Mouse (Mus musculus) intestine, embryonic 16.5 days (tissue): ENCODE measurements around the gene Fmc1. TPM values are rescaled to one million over a fixed set of nuclear protein-coding genes. Genes with fewer than 3 reads are reported as not detected.
A peak's percentile ranks its signal among the peaks of the same experiment; 100 is the strongest.
"Not testable (repeated sequence)": the region's sequence is repeated elsewhere in the genome, so short reads cannot be mapped to it uniquely, and the experiment has no call there.

Source experiments
- ATAC-seq: fragments of 200-750 bp; cut with Nextera tagmentation; 2 replicates; pipeline ENCODE4 v1.8.0; 2017; ENCODE audit warnings: moderate TSS enrichment, moderate library complexity
- H3K27ac ChIP-seq: fragments of 300-500 bp; sonication (generic); 2 replicates; pipeline ENCODE4 v1.5.1; 2014; ENCODE audit warnings: mild to moderate bottlenecking, low read length
- H3K27me3 ChIP-seq: fragments of 300-500 bp; sonication (generic); replicated peaks from 2 replicates; pipeline ENCODE4 v1.6.1; 2014; ENCODE audit warnings: low read length, control low read depth, mixed read lengths; ENCODE audit not compliant: control insufficient read depth, insufficient read depth
- H3K36me3 ChIP-seq: fragments of 300-500 bp; sonication (generic); 2 replicates; pipeline ENCODE4 v1.6.1; 2014; ENCODE audit warnings: low read length, control low read depth; ENCODE audit not compliant: control insufficient read depth, insufficient read depth
- H3K4me1 ChIP-seq: fragments of 300-500 bp; sonication (generic); 2 replicates; pipeline ENCODE4 v1.6.1; 2014; ENCODE audit warnings: low read length, control low read depth, mixed read lengths; ENCODE audit not compliant: control insufficient read depth, insufficient read depth
- H3K4me2 ChIP-seq: fragments of 300-500 bp; sonication (generic); 2 replicates; pipeline ENCODE4 v1.6.1; 2014; ENCODE audit warnings: low read depth, low read length, control low read depth
- H3K4me3 ChIP-seq: fragments of 300-500 bp; sonication (generic); 2 replicates; pipeline ENCODE4 v1.5.1; 2014; ENCODE audit warnings: mild to moderate bottlenecking, low read length
- H3K9ac ChIP-seq: fragments of 300-500 bp; sonication (generic); 2 replicates; pipeline ENCODE4 v1.6.1; 2014; ENCODE audit warnings: low read depth, low read length
- H3K9me3 ChIP-seq: fragments of 300-500 bp; sonication (generic); 2 replicates; pipeline ENCODE4 v1.6.1; 2016; ENCODE audit warnings: low read length, control low read depth; ENCODE audit not compliant: control insufficient read depth
- WGBS: fragments of 180-500 bp; shearing (Covaris S2); extraction: QIAGEN DNeasy Blood & Tissue Kit; methylation state at CpG from one replicate; pipeline ENCODE4 v1.1.7; 2014; 5-methylcytosine and 5-hydroxymethylcytosine counted together
- polyA plus RNA-seq: library from polyadenylated mRNA; unstranded; fragments of >200 nt; fragmentation: Nextera tagmentation; extraction: Ambion mirVana; gene quantifications from 2 replicates; pipeline ENCODE4 v1.2.1, GENCODE M21; 2015

The Fmc1 gene
- polyA plus RNA-seq, 1 experiment from 2014 or later, result 163 TPM

- WGBS, result 6% methylated on average over 25 of the region's 25 CpGs
- Histone ChIP-seq H3K4me1 (0 out of 2 replicates have a peak, but pooled peaks cover 4% of the 10 kb centered on the region), H3K27ac (peak overlapping the region; percentile 95), H3K27me3 (no peaks in the 10 kb centered on the region), H3K36me3 (no peaks in the 10 kb centered on the region), H3K9ac (peak overlapping the region; percentile 75), H3K4me3 (peak overlapping the region; percentile 54), H3K4me2 (peak overlapping the region; percentile 63), H3K9me3 (no peaks in the 10 kb centered on the region)
- peak; percentile 43 for ATAC-seq
Observed at GRCm38 (mm10) chr6:38532500-38533420, 542 bp upstream of the Fmc1 start.

GRCm38 (mm10) chr6:38534640-38535365 lies 1.5 kb downstream of the Fmc1 start:
- peak overlapping the region; percentile 99 for H3K27ac ChIP-seq
- WGBS, result under 1% methylated on average over 53 of the region's 53 CpGs
- 0 out of 2 replicates have a peak, but pooled peaks cover 4% of the 10 kb centered on the region for H3K4me1 ChIP-seq
- H3K4me3 ChIP-seq, result peak overlapping the region; percentile 97
- no peaks in the 10 kb centered on the region for H3K36me3 ChIP-seq
- H3K27me3 ChIP-seq, result no peaks in the 10 kb centered on the region
- H3K9ac ChIP-seq, result peak overlapping the region; percentile 99
- ATAC-seq, result peak; percentile 80
- peak overlapping the region; percentile 68 for H3K4me2 ChIP-seq
- no peaks in the 10 kb centered on the region for H3K9me3 ChIP-seq

- WGBS, result under 1% methylated on average over 9 of the region's 9 CpGs
- Histone ChIP-seq H3K4me3 (peak overlapping the region; percentile 97), H3K9ac (peak overlapping the region; percentile 99), H3K9me3 (no peaks in the 10 kb centered on the region), H3K27me3 (no peaks in the 10 kb centered on the region), H3K36me3 (no peaks in the 10 kb centered on the region), H3K4me1 (0 out of 2 replicates have a peak, but pooled peaks cover 4% of the 10 kb centered on the region), H3K4me2 (peak overlapping the region; percentile 68), H3K27ac (peak overlapping the region; percentile 99)
- ATAC-seq, result no peak
Observed at GRCm38 (mm10) chr6:38535366-38535690, 2.0 kb downstream of the Fmc1 start.

- no peaks in the 10 kb centered on the region for H3K9me3 ChIP-seq
- H3K4me1 ChIP-seq, result 0 out of 2 replicates have a peak, but pooled peaks cover 4% of the 10 kb centered on the region
- WGBS, result 78% methylated on average over 1 of the region's 1 CpGs
- H3K4me2 ChIP-seq, result peak overlapping the region; percentile 68
- H3K9ac ChIP-seq, result no peak overlapping the region
- H3K27me3 ChIP-seq, result no peaks in the 10 kb centered on the region
- no peak overlapping the region for H3K27ac ChIP-seq
- no peaks in the 10 kb centered on the region for H3K36me3 ChIP-seq
- H3K4me3 ChIP-seq, result peak overlapping the region; percentile 97; the same call in 1 of the 2 replicates
- no peak for ATAC-seq
Observed at GRCm38 (mm10) chr6:38535788-38536187, 2.5 kb downstream of the Fmc1 start.

GRCm38 (mm10) chr6:38544141-38544540 lies 10.8 kb downstream of the Fmc1 start:
- not testable (repeated sequence) for H3K36me3 ChIP-seq, ATAC-seq, H3K4me1 ChIP-seq

GRCm38 (mm10) chr6:38547005-38547404 lies 13.7 kb downstream of the Fmc1 start:
- not testable (repeated sequence) for H3K4me3 ChIP-seq, H3K4me2 ChIP-seq, H3K36me3 ChIP-seq, H3K9ac ChIP-seq, H3K27me3 ChIP-seq, ATAC-seq, H3K9me3 ChIP-seq, H3K4me1 ChIP-seq, H3K27ac ChIP-seq
- 91% methylated on average over 2 of the region's 2 CpGs for WGBS

More at GRCm38 (mm10) chr6:38544141-38544540, 10.8 kb downstream of the Fmc1 start:
- H3K9me3 ChIP-seq, H3K9ac ChIP-seq, H3K4me2 ChIP-seq, H3K27me3 ChIP-seq, H3K27ac ChIP-seq, H3K4me3 ChIP-seq: not testable (repeated sequence)
- 90% methylated on average over 4 of the region's 5 CpGs for WGBS

GRCm38 (mm10) chr6:38547707-38548106 lies 14.4 kb downstream of the Fmc1 start:
- Histone ChIP-seq H3K27me3 (no peaks in the 10 kb centered on the region), H3K9me3 (no peaks in the 10 kb centered on the region)

GRCm38 (mm10) chr6:38548595-38548994 lies 15.3 kb downstream of the Fmc1 start:
- H3K4me2 ChIP-seq, H3K4me3 ChIP-seq, H3K9me3 ChIP-seq, H3K27ac ChIP-seq, ATAC-seq, H3K36me3 ChIP-seq, H3K27me3 ChIP-seq, H3K9ac ChIP-seq, H3K4me1 ChIP-seq: not testable (repeated sequence)
- WGBS, result 90% methylated on average over 7 of the region's 7 CpGs

More at GRCm38 (mm10) chr6:38547707-38548106, 14.4 kb downstream of the Fmc1 start:
- 83% methylated on average over 1 of the region's 1 CpGs for WGBS
- H3K4me3 ChIP-seq, result no peak overlapping the region
- peaks cover 2% of the 10 kb centered on the region; the same call in 1 of the 2 replicates for H3K4me1 ChIP-seq
- no peak overlapping the region for H3K27ac ChIP-seq
- no peak overlapping the region for H3K9ac ChIP-seq
- no peaks in the 10 kb centered on the region for H3K36me3 ChIP-seq
- ATAC-seq, result no peak
- H3K4me2 ChIP-seq, result no peak overlapping the region

- ATAC-seq, H3K9me3 ChIP-seq, H3K4me1 ChIP-seq, H3K36me3 ChIP-seq, H3K27me3 ChIP-seq: not testable (repeated sequence)
- Histone ChIP-seq H3K9ac (0 out of 2 replicates have a peak overlapping the region, but pooled peaks have one; percentile 87), H3K4me3 (peak overlapping the region; percentile 57), H3K27ac (peak overlapping the region; percentile 97), H3K4me2 (peak overlapping the region; percentile 57)
- 71% methylated on average over 6 of the region's 6 CpGs for WGBS
Observed at GRCm38 (mm10) chr6:38549840-38550239, 16.5 kb downstream of the Fmc1 start.
